Mouse (Mus musculus) liver, embryonic 15.5 days (tissue): ENCODE measurements around the gene Cav3. TPM values are rescaled to one million over a fixed set of nuclear protein-coding genes. Genes with fewer than 3 reads are reported as not detected.

Source experiments
- ATAC-seq: fragments of 200-750 bp; cut with Nextera tagmentation; 2 replicates; pipeline ENCODE4 v1.8.0; 2017; ENCODE audit warnings: moderate number of reproducible peaks, mild to moderate bottlenecking, moderate library complexity; ENCODE audit not compliant: insufficient read depth
- H3K27ac ChIP-seq: fragments of 300-500 bp; sonication (generic); replicated peaks from 2 replicates; pipeline ENCODE4 v1.5.1; 2015; ENCODE audit warnings: mild to moderate bottlenecking, inconsistent platforms
- H3K27me3 ChIP-seq: fragments of 300-500 bp; sonication (generic); 2 replicates; pipeline ENCODE4 v1.6.1; 2015; ENCODE audit warnings: mild to moderate bottlenecking, inconsistent platforms
- H3K36me3 ChIP-seq: fragments of 300-500 bp; sonication (generic); replicated peaks from 2 replicates; pipeline ENCODE4 v1.6.1; 2015; ENCODE audit warnings: moderate library complexity, mild to moderate bottlenecking, inconsistent platforms
- H3K4me1 ChIP-seq: fragments of 300-500 bp; sonication (generic); replicated peaks from 2 replicates; pipeline ENCODE4 v1.6.1; 2015; ENCODE audit warnings: inconsistent platforms
- H3K4me2 ChIP-seq: fragments of 300-500 bp; sonication (generic); 2 replicates; pipeline ENCODE4 v1.6.1; 2015; ENCODE audit warnings: moderate library complexity, mild to moderate bottlenecking, inconsistent platforms
- H3K4me3 ChIP-seq: fragments of 300-500 bp; sonication (generic); replicated peaks from 2 replicates; pipeline ENCODE4 v1.5.1; 2015; ENCODE audit warnings: mild to moderate bottlenecking, inconsistent platforms
- H3K9ac ChIP-seq: fragments of 300-500 bp; sonication (generic); 2 replicates; pipeline ENCODE4 v1.6.1; 2015; ENCODE audit warnings: moderate library complexity, mild to moderate bottlenecking, inconsistent platforms
- H3K9me3 ChIP-seq: fragments of 300-500 bp; sonication (generic); replicated peaks from 2 replicates; pipeline ENCODE4 v1.6.1; 2016; ENCODE audit warnings: inconsistent platforms
- WGBS: fragments of 180-500 bp; shearing (Covaris S2); methylation state at CpG from one replicate; pipeline ENCODE4 v1.1.7; 2015; ENCODE audit warnings: mixed read lengths; ENCODE audit not compliant: insufficient replicate concordance; 5-methylcytosine and 5-hydroxymethylcytosine counted together
- polyA plus RNA-seq: library from polyadenylated mRNA; unstranded; fragments of >200 nt; fragmentation: Nextera tagmentation; extraction: Ambion mirVana; gene quantifications from 2 replicates; pipeline ENCODE4 v1.2.1, GENCODE M21; 2015

Gene Cav3
- polyA plus RNA-seq, 1 experiment from 2014 or later: 2.1 TPM

- WGBS: 44% methylated on average over 13 of the region's 13 CpGs
- Histone ChIP-seq H3K4me3 (no peak overlapping the region), H3K4me1 (no peaks in the 10 kb centered on the region), H3K9me3 (no peaks in the 10 kb centered on the region), H3K27me3 (peaks cover 6% of the 10 kb centered on the region; the same call in 1 of the 2 replicates), H3K27ac (no peak overlapping the region), H3K36me3 (no peaks in the 10 kb centered on the region), H3K4me2 (no peak overlapping the region), H3K9ac (no peak overlapping the region)
- no peak for ATAC-seq
Measured at GRCm38 (mm10) chr6:112479861-112480260, 20.6 kb downstream of the Cav3 start.

DNA sequence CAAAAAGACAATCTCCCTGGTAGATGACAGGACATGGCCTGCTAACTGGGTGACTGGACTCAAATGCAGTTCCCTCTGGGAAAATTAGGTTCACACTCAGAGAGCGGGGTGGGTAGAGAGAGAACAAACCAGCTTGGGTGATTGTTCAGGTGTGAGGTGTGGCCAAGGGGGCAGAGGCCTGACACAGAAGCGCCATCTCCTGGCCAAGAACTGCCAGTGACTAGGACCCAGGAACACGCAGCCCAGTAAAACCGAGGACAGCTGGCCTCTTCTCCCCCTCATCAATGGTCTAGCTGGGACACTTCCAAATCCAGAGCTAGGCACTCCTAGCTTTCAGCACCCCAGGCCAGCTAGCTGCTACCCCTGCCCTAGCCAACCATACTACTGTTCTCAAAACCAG lies 25.0 kb downstream of the Cav3 start:
- no peak for ATAC-seq
- no peak overlapping the region for H3K9ac ChIP-seq
- no peak overlapping the region for H3K27ac ChIP-seq
- no peaks in the 10 kb centered on the region for H3K9me3 ChIP-seq
- peaks cover 3% of the 10 kb centered on the region for H3K4me1 ChIP-seq
- 6% methylated on average over 4 of the region's 4 CpGs for WGBS
- H3K27me3 ChIP-seq: peaks cover 35% of the 10 kb centered on the region
- H3K36me3 ChIP-seq: no peaks in the 10 kb centered on the region
- H3K4me3 ChIP-seq: no peak overlapping the region
- no peak overlapping the region for H3K4me2 ChIP-seq

GRCm38 (mm10) chr6:112487993-112488392 lies 28.7 kb downstream of the Cav3 start:
- Histone ChIP-seq H3K4me3 (no peak overlapping the region), H3K4me2 (no peak overlapping the region), H3K36me3 (no peaks in the 10 kb centered on the region), H3K4me1 (peaks cover 8% of the 10 kb centered on the region), H3K9ac (no peak overlapping the region), H3K27ac (no peak overlapping the region), H3K27me3 (peaks cover 49% of the 10 kb centered on the region), H3K9me3 (no peaks in the 10 kb centered on the region)
- WGBS: 58% methylated on average over 5 of the region's 5 CpGs
- no peak for ATAC-seq

GRCm38 (mm10) chr6:112488821-112489180 lies 29.5 kb downstream of the Cav3 start:
- Histone ChIP-seq H3K9ac (no peak overlapping the region), H3K4me3 (no peak overlapping the region), H3K9me3 (no peaks in the 10 kb centered on the region), H3K4me1 (peaks cover 8% of the 10 kb centered on the region), H3K36me3 (no peaks in the 10 kb centered on the region), H3K27ac (no peak overlapping the region), H3K4me2 (no peak overlapping the region; the same call in 1 of the 2 replicates), H3K27me3 (peaks cover 48% of the 10 kb centered on the region)
- no peak for ATAC-seq
- WGBS: 39% methylated on average over 24 of the region's 24 CpGs

- H3K9ac ChIP-seq: no peak overlapping the region
- WGBS: 5% methylated on average over 72 of the region's 72 CpGs
- peak overlapping the region; percentile 32; the same call in 1 of the 2 replicates for H3K4me2 ChIP-seq
- H3K27me3 ChIP-seq: peaks cover 48% of the 10 kb centered on the region
- no peak overlapping the region; the same call in 1 of the 2 replicates for H3K4me3 ChIP-seq
- no peaks in the 10 kb centered on the region for H3K9me3 ChIP-seq
- H3K36me3 ChIP-seq: no peaks in the 10 kb centered on the region
- H3K27ac ChIP-seq: no peak overlapping the region
- H3K4me1 ChIP-seq: peaks cover 8% of the 10 kb centered on the region
- no peak for ATAC-seq
Measured at GRCm38 (mm10) chr6:112489181-112489909, 30.0 kb downstream of the Cav3 start.

- Histone ChIP-seq H3K9me3 (no peaks in the 10 kb centered on the region), H3K9ac (no peak within 1 kb of the TSS), H3K4me1 (peaks cover 8% of the 10 kb centered on the region), H3K27me3 (peaks cover 48% of the 10 kb centered on the region), H3K4me3 (peak within 1 kb of the TSS; percentile 36), H3K27ac (no peak within 1 kb of the TSS), H3K36me3 (no peaks in the 10 kb centered on the region), H3K4me2 (peak within 1 kb of the TSS; percentile 61)
- WGBS: 5% methylated on average over 24 of the region's 24 CpGs
- ATAC-seq: no peak
Measured at GRCm38 (mm10) chr6:112489910-112490559, 30.7 kb downstream of the Cav3 start, which contains the start of gene Oxtr. TSS of gene Oxtr (minus strand) at chr6:112489943.

GRCm38 (mm10) chr6:112490625-112491242 lies 31.4 kb downstream of the Cav3 start:
- Histone ChIP-seq H3K36me3 (no peaks in the 10 kb centered on the region), H3K27me3 (peaks cover 48% of the 10 kb centered on the region), H3K4me3 (peak overlapping the region; percentile 36), H3K4me1 (peaks cover 8% of the 10 kb centered on the region), H3K9ac (no peak overlapping the region), H3K27ac (no peak overlapping the region), H3K9me3 (no peaks in the 10 kb centered on the region), H3K4me2 (peak overlapping the region; percentile 61)
- no peak for ATAC-seq
- WGBS: 1% methylated on average over 35 of the region's 35 CpGs

- Histone ChIP-seq H3K4me3 (no peak overlapping the region), H3K9me3 (no peaks in the 10 kb centered on the region), H3K27ac (no peak overlapping the region), H3K9ac (no peak overlapping the region), H3K27me3 (peaks cover 47% of the 10 kb centered on the region), H3K4me1 (peaks cover 8% of the 10 kb centered on the region), H3K36me3 (no peaks in the 10 kb centered on the region), H3K4me2 (no peak overlapping the region)
- 60% methylated on average over 8 of the region's 8 CpGs for WGBS
- ATAC-seq: no peak
Measured at GRCm38 (mm10) chr6:112491521-112491920, 32.2 kb downstream of the Cav3 start.

GRCm38 (mm10) chr6:112492656-112493055 lies 33.4 kb downstream of the Cav3 start:
- Histone ChIP-seq H3K4me3 (no peak overlapping the region), H3K4me2 (no peak overlapping the region), H3K9ac (no peak overlapping the region), H3K27ac (no peak overlapping the region), H3K27me3 (peaks cover 36% of the 10 kb centered on the region), H3K9me3 (no peaks in the 10 kb centered on the region), H3K4me1 (peaks cover 8% of the 10 kb centered on the region), H3K36me3 (no peaks in the 10 kb centered on the region)
- ATAC-seq: no peak
- WGBS: 57% methylated on average over 6 of the region's 6 CpGs

DNA sequence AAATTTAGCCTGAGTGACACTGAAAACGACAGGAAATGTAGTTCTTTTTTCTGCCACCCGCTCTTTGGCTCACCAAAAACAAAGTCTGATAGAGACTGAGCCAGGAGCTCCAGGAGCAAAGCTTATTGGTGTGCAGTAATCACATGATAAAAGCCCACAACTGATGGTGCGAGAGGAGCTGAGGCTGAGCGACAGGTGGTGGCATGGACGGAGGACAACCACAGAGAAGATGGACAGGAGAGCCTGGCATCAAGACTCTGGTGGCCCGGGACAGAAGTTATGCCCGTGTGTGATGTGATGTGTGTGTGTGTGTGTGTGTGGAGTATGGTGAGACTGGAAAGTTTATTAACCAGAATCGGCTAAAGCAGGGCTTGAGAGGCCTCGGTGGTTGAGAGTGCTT lies 34.1 kb downstream of the Cav3 start:
- H3K9ac ChIP-seq: no peak overlapping the region
- no peaks in the 10 kb centered on the region for H3K9me3 ChIP-seq
- H3K27me3 ChIP-seq: peaks cover 28% of the 10 kb centered on the region
- H3K4me2 ChIP-seq: no peak overlapping the region
- WGBS: 64% methylated on average over 9 of the region's 9 CpGs
- no peak overlapping the region for H3K4me3 ChIP-seq
- H3K27ac ChIP-seq: no peak overlapping the region
- H3K36me3 ChIP-seq: no peaks in the 10 kb centered on the region
- no peak for ATAC-seq
- H3K4me1 ChIP-seq: peaks cover 8% of the 10 kb centered on the region

- H3K27ac ChIP-seq: no peak overlapping the region
- no peaks in the 10 kb centered on the region for H3K9me3 ChIP-seq
- H3K4me3 ChIP-seq: no peak overlapping the region
- H3K36me3 ChIP-seq: no peaks in the 10 kb centered on the region
- no peak overlapping the region for H3K9ac ChIP-seq
- no peak for ATAC-seq
- no peak overlapping the region for H3K4me2 ChIP-seq
- peaks cover 3% of the 10 kb centered on the region; the same call in 1 of the 2 replicates for H3K4me1 ChIP-seq
- peaks cover 16% of the 10 kb centered on the region for H3K27me3 ChIP-seq
- WGBS: 56% methylated on average over 10 of the region's 10 CpGs
Measured at GRCm38 (mm10) chr6:112494620-112495081, 35.3 kb downstream of the Cav3 start.
